23 mouse cellular contexts compared by ENCODE assay signal in the genomic region with DNA sequence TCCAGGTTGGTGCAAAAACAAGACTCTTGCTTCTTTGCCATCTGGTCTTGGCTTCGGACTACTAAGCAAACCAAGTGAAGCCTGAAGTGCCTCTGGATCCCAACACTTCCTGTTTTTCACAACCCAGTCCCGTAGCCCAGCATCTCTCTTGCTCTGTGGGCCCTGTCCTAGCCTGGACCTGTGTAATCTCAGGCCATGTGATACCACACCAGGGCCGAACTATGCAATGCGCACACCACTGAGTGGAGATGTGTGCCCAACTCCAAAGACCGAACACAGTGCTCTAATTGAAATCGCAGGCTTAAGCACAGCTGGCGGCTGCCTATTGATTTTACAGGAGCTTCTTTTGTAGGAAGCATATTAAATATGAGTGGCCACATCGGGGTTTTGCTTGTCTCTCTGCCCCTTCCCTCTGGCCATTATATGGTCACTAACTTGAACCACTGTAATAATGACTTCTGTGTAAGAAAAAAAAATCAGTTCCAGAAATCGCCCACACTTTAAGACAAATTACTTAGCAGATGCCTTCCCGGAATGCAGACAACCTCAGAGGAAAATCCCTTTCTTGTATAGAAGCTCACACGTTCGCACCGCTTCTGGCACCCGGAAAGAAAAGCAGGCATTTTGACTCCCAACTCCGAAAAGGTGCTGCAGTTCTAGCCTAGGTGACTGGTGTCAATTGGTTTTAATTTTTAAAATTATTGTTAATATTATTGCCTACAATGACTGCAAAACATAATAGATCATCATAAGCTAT. TPM values are rescaled to one million over a fixed set of nuclear protein-coding genes. Genes with fewer than 3 reads are reported as not detected.
DNase-seq lines count a peak whose midpoint lies in the region; ATAC-seq lines count a peak whose summit lies in the region.
"Had no signal": no experiment of that assay in that cellular context is flagged by ENCODE, and none has a peak within 500 bp of the region (broad histone marks: within the 10 kb centered on the region; RNA-seq: fewer than 3 reads in every experiment).

No protein-coding gene starts in this region.

- H3K9me3 ChIP-seq in hindbrain, embryonic 10.5 days: no peaks in the 10 kb centered on the region
- H3K9me3 ChIP-seq in hindbrain, embryonic 13.5 days: no peaks in the 10 kb centered on the region
- no peaks in the 10 kb centered on the region for H3K9me3 ChIP-seq in midbrain, embryonic 10.5 days (replicated peaks)
- no peaks in the 10 kb centered on the region for H3K9me3 ChIP-seq in midbrain, embryonic 13.5 days
- H3K9me3 ChIP-seq: embryonic facial prominence, embryonic 15.5 days; intestine, embryonic 15.5 days; kidney, embryonic 15.5 days; stomach, embryonic 15.5 days had no signal

- H3K9ac ChIP-seq in hindbrain, embryonic 13.5 days: no peak overlapping the region
- no peak overlapping the region for H3K9ac ChIP-seq in midbrain, embryonic 13.5 days (replicated peaks)
- H3K9ac ChIP-seq: embryonic facial prominence, embryonic 15.5 days; intestine, embryonic 15.5 days; kidney, embryonic 15.5 days; liver, postnatal 0 days; stomach, embryonic 15.5 days had no signal

- DNase-seq in hindbrain, embryonic 10.5 days (ENCODE audit: low spot score): peak; percentile 33
- peak; percentile 35 for DNase-seq in midbrain, embryonic 10.5 days (ENCODE audit: low spot score)
- peak; percentile 25 for DNase-seq in embryo, embryonic 11 days
- DNase-seq in mesoderm, embryonic 11.5 days (ENCODE audit: low read depth, low spot score): peak; percentile 18
- no peak for DNase-seq in yolk sac, embryonic 10.5 days (ENCODE audit: low spot score)
- DNase-seq: cerebellum, adult 8-10 months; heart, postnatal 36 days; liver, postnatal 0 days; lung, postnatal 10 days; thymus, adult 18-20 months; thymus, postnatal 4 days had no signal

- H3K4me1 ChIP-seq in hindbrain, embryonic 10.5 days (replicated peaks): peaks cover 18% of the 10 kb centered on the region
- H3K4me1 ChIP-seq in hindbrain, embryonic 13.5 days (replicated peaks): peaks cover 18% of the 10 kb centered on the region
- H3K4me1 ChIP-seq in midbrain, embryonic 10.5 days: peaks cover 45% of the 10 kb centered on the region
- H3K4me1 ChIP-seq in midbrain, embryonic 13.5 days (replicated peaks): peaks cover 30% of the 10 kb centered on the region

- H3K27ac ChIP-seq in hindbrain, embryonic 10.5 days: no peak overlapping the region
- H3K27ac ChIP-seq in hindbrain, embryonic 13.5 days: no peak overlapping the region
- H3K27ac ChIP-seq in midbrain, embryonic 10.5 days (replicated peaks): no peak overlapping the region
- H3K27ac ChIP-seq in midbrain, embryonic 13.5 days: no peak overlapping the region
- H3K27ac ChIP-seq: embryonic facial prominence, embryonic 15.5 days; intestine, embryonic 15.5 days; kidney, embryonic 15.5 days; stomach, embryonic 15.5 days had no signal

- no peak overlapping the region for H3K4me3 ChIP-seq in hindbrain, embryonic 10.5 days
- no peak overlapping the region for H3K4me3 ChIP-seq in hindbrain, embryonic 13.5 days
- no peak overlapping the region for H3K4me3 ChIP-seq in midbrain, embryonic 10.5 days
- H3K4me3 ChIP-seq in midbrain, embryonic 13.5 days (replicated peaks): no peak overlapping the region
- H3K4me3 ChIP-seq: embryonic facial prominence, embryonic 15.5 days; intestine, embryonic 15.5 days; kidney, embryonic 15.5 days; stomach, embryonic 15.5 days had no signal

- no peak overlapping the region for H3K4me2 ChIP-seq in hindbrain, embryonic 13.5 days
- no peak overlapping the region for H3K4me2 ChIP-seq in midbrain, embryonic 13.5 days (replicated peaks)
- H3K4me2 ChIP-seq: embryonic facial prominence, embryonic 15.5 days; intestine, embryonic 15.5 days; kidney, embryonic 15.5 days; stomach, embryonic 15.5 days had no signal

- no peak for ATAC-seq in hindbrain, embryonic 13.5 days (ENCODE audit: low FRiP score)
- no peak for ATAC-seq in midbrain, embryonic 13.5 days
- no peak for ATAC-seq in frontal cortex, adult (ENCODE audit: low TSS enrichment)
- ATAC-seq: intestine, embryonic 15.5 days; liver, postnatal 0 days had no signal

- no peaks in the 10 kb centered on the region for H3K36me3 ChIP-seq in hindbrain, embryonic 10.5 days
- no peaks in the 10 kb centered on the region for H3K36me3 ChIP-seq in hindbrain, embryonic 13.5 days
- no peaks in the 10 kb centered on the region for H3K36me3 ChIP-seq in midbrain, embryonic 10.5 days
- H3K36me3 ChIP-seq in midbrain, embryonic 13.5 days: no peaks in the 10 kb centered on the region
- H3K36me3 ChIP-seq: embryonic facial prominence, embryonic 15.5 days; intestine, embryonic 15.5 days; kidney, embryonic 15.5 days; stomach, embryonic 15.5 days had no signal

- H3K27me3 ChIP-seq in hindbrain, embryonic 10.5 days (ENCODE audit: insufficient read depth, poor library complexity, severe bottlenecking): peaks cover 100% of the 10 kb centered on the region
- peaks cover 99% of the 10 kb centered on the region for H3K27me3 ChIP-seq in hindbrain, embryonic 13.5 days
- peaks cover 100% of the 10 kb centered on the region for H3K27me3 ChIP-seq in midbrain, embryonic 10.5 days (ENCODE audit: low read depth, poor library complexity, severe bottlenecking)
- peaks cover 99% of the 10 kb centered on the region for H3K27me3 ChIP-seq in midbrain, embryonic 13.5 days

- WGBS in hindbrain, embryonic 10.5 days: 5% methylated on average over 15 of the region's 15 CpGs
- WGBS in hindbrain, embryonic 13.5 days: 2% methylated on average over 15 of the region's 15 CpGs
- WGBS in midbrain, embryonic 10.5 days: 2% methylated on average over 15 of the region's 15 CpGs
- 10% methylated on average over 15 of the region's 15 CpGs for WGBS in midbrain, embryonic 13.5 days

RNA-seq across cellular contexts. Expression of gene Fezf2, which starts 1.5 kb away (rescaled TPM):
- 0.24 and 1.7 TPM in 2 replicates for polyA plus RNA-seq in hindbrain, embryonic 10.5 days (2016; fragmentation: Nextera tagmentation; extraction: Ambion mirVana)
- 0.10 and 0.74 TPM in 2 replicates for polyA plus RNA-seq in hindbrain, embryonic 13.5 days (2015; fragmentation: Nextera tagmentation; extraction: Ambion mirVana)
- 5.0 and 9.8 TPM in 2 replicates for polyA plus RNA-seq in midbrain, embryonic 10.5 days (2016; fragmentation: Nextera tagmentation; extraction: Ambion mirVana)
- 6.9 and 8.1 TPM in 2 replicates for polyA plus RNA-seq in midbrain, embryonic 13.5 days (2015; fragmentation: Nextera tagmentation; extraction: Ambion mirVana)
- polyA plus RNA-seq: C2C12; heart, embryonic 14.5 days; intestine, embryonic 15.5 days; kidney, embryonic 15.5 days; large intestine, adult 2 months; liver, adult 2 months; liver, postnatal 0 days; neural tube, embryonic 14.5 days; stomach, embryonic 15.5 days had no signal
